Mouse (Mus musculus): ENCODE results near the gene Slc16a6.
"Not testable (repeated sequence)": the region's sequence is repeated elsewhere in the genome, so short reads cannot be mapped to it uniquely, and the experiment has no call there.

Gene Slc16a6

DNA sequence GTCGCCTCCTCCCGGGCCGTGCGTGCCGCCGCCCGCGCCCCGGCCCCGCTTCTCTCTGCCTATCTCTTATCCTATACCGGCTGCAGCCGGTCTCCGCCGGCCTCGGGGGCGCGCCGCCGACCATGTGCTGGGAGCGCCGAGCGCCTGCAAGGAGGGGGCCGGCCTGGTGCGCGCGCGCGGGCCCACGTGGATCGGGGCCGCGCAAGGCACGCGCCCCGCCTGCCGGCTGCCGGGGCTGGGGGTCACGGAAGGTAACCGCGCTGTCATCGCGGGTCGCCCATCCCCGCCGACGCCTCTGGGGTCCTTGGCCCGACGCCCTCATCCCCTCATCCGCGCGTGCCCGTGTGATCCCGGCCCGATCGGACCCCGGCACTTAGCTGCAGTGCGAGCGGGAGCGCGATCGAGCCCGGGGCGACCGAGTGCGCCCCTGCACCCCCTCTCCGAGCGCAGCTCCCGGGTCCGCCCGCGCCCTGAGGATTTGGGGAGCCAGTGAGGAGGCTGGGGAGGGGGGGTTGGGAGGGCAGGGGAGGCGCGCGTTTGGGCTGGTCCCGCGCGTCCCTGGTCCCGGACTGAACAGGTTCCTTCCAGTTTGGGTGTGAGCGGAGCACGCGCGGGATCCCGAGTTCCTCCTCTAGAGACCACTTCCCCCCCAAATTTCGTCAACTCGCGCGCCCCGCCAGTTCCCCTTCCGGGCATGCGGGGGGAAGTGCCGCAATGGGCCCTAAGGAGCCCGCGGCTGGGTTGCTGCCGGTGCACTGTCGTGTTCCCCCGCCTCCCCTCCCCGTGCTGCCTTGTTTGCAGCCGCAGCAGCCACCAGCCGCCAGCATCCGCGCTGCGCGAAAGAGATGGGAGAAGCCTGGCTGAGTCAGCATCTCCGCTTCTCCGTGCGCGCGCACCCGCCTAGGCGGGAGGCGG is at the start of gene Slc16a6, which contains the start of gene Arsg:
Gene Slc16a6 (minus strand): TSS at position 428 of the 915 bp plus-strand sequence.
Gene Arsg (plus strand): TSS at position 204 of the 915 bp plus-strand sequence.
- peak; percentile 77 for DNase-seq (ENCODE audit: low read depth, low spot score)

DNA sequence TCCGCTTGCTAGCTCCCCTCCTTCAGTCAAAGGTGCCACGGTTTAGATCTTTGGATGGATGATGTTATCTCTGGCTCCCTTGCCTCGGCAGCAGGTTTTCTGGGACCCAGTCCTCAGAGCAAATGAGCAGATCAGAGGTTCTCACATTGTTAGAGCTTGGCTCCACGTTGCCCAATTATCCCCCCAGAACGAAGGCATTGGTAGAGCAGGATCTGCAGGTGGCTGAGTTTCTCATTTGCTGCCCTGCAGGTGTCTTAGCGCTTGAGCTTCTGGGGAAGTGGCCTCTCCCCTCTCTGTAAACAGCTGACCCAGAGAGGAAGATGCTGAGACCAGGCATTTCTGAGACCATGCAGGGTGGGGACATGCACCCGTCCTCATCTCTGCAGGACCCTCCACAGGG is 47.6 kb upstream of the Slc16a6 start:
- no peak for DNase-seq (ENCODE audit: low read depth, low spot score)

DNA sequence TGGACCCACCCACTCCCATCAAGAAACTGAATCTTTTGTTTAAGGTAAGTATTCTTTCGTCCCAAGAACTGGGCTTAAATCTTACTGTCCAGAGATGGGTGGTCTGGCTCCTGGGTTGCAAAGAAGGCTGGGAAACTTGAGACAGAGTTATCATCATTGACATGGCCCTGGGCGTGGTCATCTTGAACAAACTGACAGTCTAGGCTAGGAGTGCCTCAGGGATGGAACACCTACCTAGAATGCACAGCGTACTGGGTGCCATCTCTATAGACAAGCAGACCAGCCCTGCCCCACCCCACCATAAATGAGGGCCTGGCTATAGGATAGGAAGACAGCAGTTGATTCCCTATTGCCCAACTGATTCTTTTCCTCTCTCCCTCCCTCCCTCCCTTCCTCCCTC is 44.4 kb upstream of the Slc16a6 start:
- no peak for DNase-seq (ENCODE audit: low read depth, low spot score)

DNA sequence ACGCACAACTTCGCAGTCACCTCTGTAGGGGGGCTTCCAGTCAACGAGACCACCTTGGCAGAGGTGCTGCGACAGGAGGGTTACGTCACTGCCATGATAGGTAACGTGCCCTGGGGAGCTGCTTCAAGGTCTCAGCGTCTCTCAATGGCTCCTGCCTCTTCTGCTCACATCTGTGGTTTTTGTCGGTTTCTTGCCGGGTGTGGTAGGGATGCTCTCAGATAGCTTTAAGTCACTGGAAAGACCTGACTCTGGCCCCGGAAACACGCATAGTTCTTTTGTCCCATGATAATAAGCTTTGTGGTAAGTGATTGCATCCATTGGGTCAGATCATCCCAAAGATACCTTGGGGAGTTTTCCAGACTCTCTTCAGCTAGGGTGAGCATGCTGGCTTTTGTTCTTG is 43.9 kb upstream of the Slc16a6 start:
- no peak for DNase-seq (ENCODE audit: low read depth, low spot score)

- no peak for DNase-seq (ENCODE audit: low read depth, low spot score)
These were observed 40.7 kb upstream of the Slc16a6 start for GRCm38 (mm10) chr11:109514064-109514612.

DNA sequence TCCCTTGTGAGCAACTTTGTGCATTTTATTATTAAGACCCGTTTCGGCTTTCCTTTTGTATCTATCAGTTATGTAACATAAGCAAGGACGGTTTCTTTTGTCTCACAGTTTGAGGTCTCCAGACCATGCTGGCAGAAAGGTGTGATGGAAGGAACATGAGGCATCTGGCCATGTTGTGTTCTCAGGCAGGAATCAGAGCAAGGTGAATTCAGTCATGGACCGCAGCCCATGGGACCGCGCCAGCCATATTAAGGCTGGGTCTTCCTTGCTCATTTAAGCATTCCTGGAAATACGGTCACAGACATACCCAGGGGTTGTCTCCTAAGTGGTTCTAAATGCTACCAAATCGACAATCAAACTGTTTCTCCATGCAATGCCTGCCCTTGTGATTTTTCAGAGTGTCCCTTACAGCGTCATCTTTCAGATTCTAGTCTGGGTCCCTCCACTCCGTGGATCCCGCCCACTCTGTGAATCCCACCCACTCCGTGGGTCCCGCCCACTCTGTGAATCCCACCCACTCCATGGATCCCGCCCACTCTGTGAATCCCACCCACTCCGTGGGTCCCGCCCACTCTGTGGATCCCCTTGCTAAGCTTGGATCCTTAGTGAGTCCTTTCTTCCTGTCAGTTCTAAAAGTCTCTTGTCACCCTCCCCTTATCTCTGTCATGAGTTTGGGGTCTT is 39.7 kb upstream of the Slc16a6 start:
- DNase-seq (ENCODE audit: low read depth, low spot score): no peak

- no peak for DNase-seq (ENCODE audit: low read depth, low spot score)
These were observed 33.7 kb upstream of the Slc16a6 start for GRCm38 (mm10) chr11:109507068-109507467.

- DNase-seq (ENCODE audit: low read depth, low spot score): no peak
These were observed 32.4 kb upstream of the Slc16a6 start for GRCm38 (mm10) chr11:109505823-109506222.

GRCm38 (mm10) chr11:109504977-109505376 is 31.6 kb upstream of the Slc16a6 start:
- DNase-seq (ENCODE audit: low read depth, low spot score): peak; percentile 25

- no peak for DNase-seq (ENCODE audit: low read depth, low spot score)
These were observed 26.8 kb upstream of the Slc16a6 start for GRCm38 (mm10) chr11:109500206-109500605.

DNA sequence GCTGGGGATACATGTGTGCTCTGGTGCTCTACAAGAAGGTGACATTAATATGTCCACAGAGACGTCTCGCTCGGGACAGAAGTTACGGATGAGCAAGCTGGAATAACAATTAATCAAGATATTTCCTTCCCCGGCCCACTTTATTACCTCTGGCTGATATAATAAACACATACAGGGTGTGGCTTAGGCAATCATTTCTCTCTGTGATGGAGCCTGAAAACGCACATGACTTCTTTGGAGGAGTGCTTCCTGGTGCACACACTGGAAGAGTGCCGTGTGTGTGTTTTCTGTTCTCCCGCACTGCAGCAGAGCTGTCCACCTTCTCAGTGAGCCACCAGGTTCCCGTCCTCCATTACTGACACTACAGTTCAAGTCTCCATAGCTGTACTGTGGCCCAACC is 24.6 kb upstream of the Slc16a6 start:
- DNase-seq (ENCODE audit: low read depth, low spot score): no peak

GRCm38 (mm10) chr11:109496996-109497714 is 23.8 kb upstream of the Slc16a6 start:
- DNase-seq (ENCODE audit: low read depth, low spot score): no peak

- DNase-seq (ENCODE audit: low read depth, low spot score): no peak
These were observed 23.1 kb upstream of the Slc16a6 start for GRCm38 (mm10) chr11:109496475-109496993.

GRCm38 (mm10) chr11:109495771-109496474 is 22.5 kb upstream of the Slc16a6 start:
- DNase-seq (ENCODE audit: low read depth, low spot score): no peak

- no peak for DNase-seq (ENCODE audit: low read depth, low spot score)
These were observed 21.7 kb upstream of the Slc16a6 start for GRCm38 (mm10) chr11:109494890-109495770.

DNA sequence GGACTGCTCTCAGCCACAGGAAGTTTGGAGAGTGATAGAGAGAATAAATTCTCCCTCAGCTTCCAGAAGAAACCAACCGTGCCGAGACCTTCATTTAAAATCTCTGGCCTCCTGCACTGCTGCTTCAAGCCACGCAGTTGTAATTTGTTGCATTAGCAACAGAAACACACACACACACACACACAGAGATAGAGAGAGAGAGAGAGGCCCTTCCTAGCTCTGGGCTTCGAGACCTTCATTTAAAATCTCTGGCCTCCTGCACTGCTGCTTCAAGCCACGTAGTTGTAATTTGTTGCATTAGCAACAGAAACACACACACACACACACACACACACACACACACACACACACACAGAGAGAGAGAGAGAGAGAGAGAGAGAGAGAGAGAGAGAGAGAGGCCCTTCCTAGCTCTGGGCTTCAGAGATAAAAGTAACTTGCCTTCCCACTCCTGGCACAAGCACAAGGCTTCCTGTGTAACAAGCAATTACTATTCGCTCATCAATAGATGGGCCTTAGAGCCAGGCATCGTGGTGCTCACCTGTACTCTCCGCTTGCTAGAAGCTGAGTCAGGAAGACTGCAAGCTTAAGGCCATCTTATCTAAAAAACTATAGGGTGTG is 19.6 kb upstream of the Slc16a6 start:
- not testable (repeated sequence) for DNase-seq (ENCODE audit: low read depth, low spot score)

- no peak for DNase-seq (ENCODE audit: low read depth, low spot score)
These were observed 18.4 kb upstream of the Slc16a6 start for GRCm38 (mm10) chr11:109491844-109492243.

DNA sequence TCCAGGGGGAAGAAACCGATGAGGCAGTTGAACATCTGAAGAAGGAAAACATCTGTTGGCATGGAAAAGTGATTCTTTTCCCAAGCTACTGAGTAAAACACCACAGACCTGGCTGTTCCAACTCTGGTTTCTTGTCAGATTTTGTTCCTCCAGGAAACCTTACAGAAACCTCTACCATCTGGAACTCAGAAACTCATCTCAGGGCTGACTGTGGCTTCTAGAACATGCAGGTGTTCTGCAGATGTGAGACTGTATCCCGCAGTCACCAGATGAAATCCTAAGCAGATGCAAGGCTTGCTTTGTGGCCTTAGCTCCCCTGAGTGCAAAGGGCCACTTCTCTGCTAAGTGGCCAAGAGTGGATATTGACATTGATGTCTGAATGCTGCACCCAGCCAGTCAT is 16.4 kb upstream of the Slc16a6 start:
- DNase-seq (ENCODE audit: low read depth, low spot score): no peak

DNA sequence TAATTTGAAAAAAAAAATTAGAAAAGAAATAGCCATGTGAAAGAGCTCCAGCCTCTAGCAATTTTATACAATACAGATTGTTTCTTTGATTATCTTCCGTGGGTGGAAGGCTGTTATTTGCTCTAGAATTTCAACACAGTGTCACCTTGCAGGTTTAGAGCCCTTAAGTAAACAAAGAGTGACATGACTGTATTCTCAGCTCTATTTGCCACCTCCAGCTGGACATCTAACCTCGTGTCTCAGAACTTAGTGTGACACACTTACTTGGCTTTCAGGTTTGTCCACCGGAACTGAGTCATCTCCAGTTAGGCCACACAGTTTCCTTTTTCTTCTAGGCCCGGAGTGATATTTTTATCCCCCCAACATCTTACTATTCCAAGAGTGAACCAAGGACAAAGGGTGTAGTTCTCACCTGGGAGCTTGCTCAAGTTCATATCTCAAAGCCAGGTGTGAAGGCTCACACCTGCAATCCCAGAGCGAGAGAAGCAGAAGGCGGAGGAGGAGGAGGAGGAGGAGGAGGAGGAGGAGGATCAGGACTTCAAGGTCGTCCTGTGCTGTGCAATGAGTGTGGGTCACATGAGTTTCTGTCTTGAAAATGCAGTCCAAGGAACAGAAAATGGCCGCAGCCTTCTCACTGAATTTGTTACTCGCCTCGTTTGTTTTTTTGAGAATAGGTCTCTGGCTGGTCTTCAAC is 14.7 kb upstream of the Slc16a6 start:
- no peak for DNase-seq (ENCODE audit: low read depth, low spot score)

Data from retina, adult 2 months (tissue).